Mouse (Mus musculus) lung, postnatal 0 days (tissue): ENCODE results near the gene Frs2. TPM values are rescaled to one million over a fixed set of nuclear protein-coding genes. Genes with fewer than 3 reads are reported as not detected.
A peak's percentile ranks its signal among the peaks of the same experiment; 100 is the strongest.

Source experiments
- ATAC-seq: fragments of 200-750 bp; cut with Nextera tagmentation; 2 replicates; pipeline ENCODE4 v1.8.0; 2017; ENCODE audit warnings: moderate library complexity
- DNase-seq: peaks from one replicate; pipeline ENCODE4 v3.0.0-alpha.2; 2016; ENCODE audit warnings: low spot score
- H3K27ac ChIP-seq: fragments of 300-500 bp; sonication (generic); 2 replicates; pipeline ENCODE4 v1.5.1; 2014; ENCODE audit warnings: antibody characterized with exemption, mild to moderate bottlenecking, low read length, mixed read lengths
- H3K27me3 ChIP-seq: fragments of 300-500 bp; sonication (generic); replicated peaks from 2 replicates; pipeline ENCODE4 v1.6.1; 2014; ENCODE audit warnings: low read length, mixed read lengths; ENCODE audit not compliant: insufficient read depth
- H3K36me3 ChIP-seq: fragments of 300-500 bp; sonication (generic); 2 replicates; pipeline ENCODE4 v1.6.1; 2014; ENCODE audit warnings: low read length, mixed read lengths; ENCODE audit not compliant: insufficient read depth
- H3K4me1 ChIP-seq: fragments of 300-500 bp; sonication (generic); 2 replicates; pipeline ENCODE4 v1.6.1; 2014; ENCODE audit warnings: antibody characterized with exemption, low read depth, low read length, mixed read lengths; ENCODE audit not compliant: insufficient read depth
- H3K4me2 ChIP-seq: fragments of 300-500 bp; sonication (generic); replicated peaks from 2 replicates; pipeline ENCODE4 v1.6.1; 2014; ENCODE audit warnings: low read depth, mild to moderate bottlenecking, low read length, moderate library complexity, mixed read lengths
- H3K4me3 ChIP-seq: fragments of 300-500 bp; sonication (generic); 2 replicates; pipeline ENCODE4 v1.5.1; 2014; ENCODE audit warnings: low read depth, low read length
- H3K9ac ChIP-seq: fragments of 300-500 bp; sonication (generic); replicated peaks from 2 replicates; pipeline ENCODE4 v1.6.1; 2014; ENCODE audit warnings: low read depth, mild to moderate bottlenecking
- H3K9me3 ChIP-seq: fragments of 300-500 bp; sonication (generic); 2 replicates; pipeline ENCODE4 v1.6.1; 2016; ENCODE audit warnings: low read length, mixed read lengths
- CTCF ChIP-seq: IDR thresholded peaks from 2 replicates; pipeline ENCODE4 v1.5.1; 2016; ENCODE audit warnings: antibody characterized with exemption, mild to moderate bottlenecking
- EP300 ChIP-seq: IDR thresholded peaks from 2 replicates; pipeline ENCODE4 v1.6.1; 2016; ENCODE audit warnings: antibody characterized with exemption, mild to moderate bottlenecking, control low read depth
- WGBS: fragments of 180-500 bp; shearing (Covaris S2); extraction: QIAGEN DNeasy Blood & Tissue Kit; methylation state at CpG from one replicate; pipeline ENCODE4 v1.1.7; 2014; 5-methylcytosine and 5-hydroxymethylcytosine counted together
- polyA plus RNA-seq: library from polyadenylated mRNA; unstranded; fragments of >200 nt; fragmentation: Nextera tagmentation; extraction: Ambion mirVana; gene quantifications from 2 replicates; pipeline ENCODE4 v1.2.1, GENCODE M21; 2015

Gene Frs2
- polyA plus RNA-seq, 1 experiment from 2014 or later = 18.8 TPM

- H3K27ac ChIP-seq = no peak overlapping the region
- no peak overlapping the region for H3K4me2 ChIP-seq
- no peak overlapping the region for H3K4me3 ChIP-seq
- no peaks in the 10 kb centered on the region for H3K4me1 ChIP-seq
- ATAC-seq (no peak), DNase-seq (no peak)
- no peaks in the 10 kb centered on the region for H3K36me3 ChIP-seq
- TF ChIP-seq EP300 = no peak
- TF ChIP-seq CTCF = no peak
- 43% methylated on average over 11 of the region's 11 CpGs for WGBS
- no peaks in the 10 kb centered on the region for H3K27me3 ChIP-seq
- H3K9me3 ChIP-seq = no peaks in the 10 kb centered on the region
- no peak overlapping the region for H3K9ac ChIP-seq
These were observed 14.3 kb upstream of the Frs2 start for GRCm38 (mm10) chr10:117162662-117163061.

- Histone ChIP-seq H3K9ac (no peak overlapping the region), H3K4me3 (no peak overlapping the region), H3K27ac (0 out of 2 replicates have a peak overlapping the region, but pooled peaks have one; percentile 10), H3K27me3 (no peaks in the 10 kb centered on the region), H3K4me2 (no peak overlapping the region), H3K4me1 (no peaks in the 10 kb centered on the region), H3K36me3 (no peaks in the 10 kb centered on the region), H3K9me3 (no peaks in the 10 kb centered on the region)
- DNase-seq (peak; percentile 39), ATAC-seq (no peak)
- TF ChIP-seq EP300 (no peak), CTCF (no peak)
- WGBS = 47% methylated on average over 11 of the region's 11 CpGs
These were observed 11.8 kb upstream of the Frs2 start for GRCm38 (mm10) chr10:117160099-117160498.

DNA sequence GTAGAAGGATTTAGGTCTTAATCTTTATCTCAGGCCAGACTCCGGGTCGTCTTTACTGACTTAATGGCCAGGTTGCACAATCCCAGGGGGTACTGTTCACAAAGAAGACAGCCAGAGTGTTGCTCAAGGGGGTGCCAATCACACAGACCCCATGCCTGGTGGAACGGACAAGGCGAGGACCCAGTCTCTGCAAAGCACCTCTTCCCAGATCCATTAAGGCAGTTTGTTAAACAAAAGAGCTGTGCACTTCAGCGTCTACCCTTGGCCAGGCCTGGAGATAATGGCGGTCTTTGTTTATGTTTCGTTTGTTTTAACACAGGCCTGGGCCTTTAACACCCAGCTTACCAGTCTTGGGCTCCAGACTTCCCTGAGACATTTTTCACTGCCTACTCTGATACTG lies 3.9 kb upstream of the Frs2 start:
- Histone ChIP-seq H3K4me3 (no peak overlapping the region), H3K4me2 (no peak overlapping the region), H3K27me3 (no peaks in the 10 kb centered on the region), H3K9me3 (no peaks in the 10 kb centered on the region), H3K9ac (no peak overlapping the region), H3K4me1 (peaks cover 5% of the 10 kb centered on the region; the same call in 1 of the 2 replicates), H3K27ac (peak overlapping the region; percentile 28), H3K36me3 (no peaks in the 10 kb centered on the region)
- ATAC-seq (no peak), DNase-seq (peak; percentile 21)
- WGBS = 15% methylated on average over 7 of the region's 7 CpGs
- no peak for TF ChIP-seq EP300
- no peak for TF ChIP-seq CTCF

DNA sequence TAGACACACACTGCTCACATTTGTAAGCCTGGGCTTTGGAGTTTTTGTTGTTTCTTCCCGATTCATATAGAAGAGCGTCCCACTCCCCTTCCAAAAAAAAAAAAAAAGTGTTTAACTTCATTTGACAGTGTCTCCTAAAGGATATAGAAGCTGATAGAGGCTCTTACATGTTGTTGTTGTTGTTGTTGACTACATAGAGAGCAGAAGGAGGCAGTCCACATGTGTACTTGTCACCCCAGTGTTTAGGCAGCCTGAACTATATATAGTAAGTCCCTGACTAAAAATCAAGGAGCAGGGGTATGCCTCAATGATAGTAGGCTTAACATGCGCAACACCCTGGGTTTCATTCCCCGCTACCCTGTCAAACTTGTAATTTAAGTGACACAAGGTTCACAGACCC lies 3.3 kb upstream of the Frs2 start:
- WGBS = 63% methylated on average over 4 of the region's 4 CpGs
- no peak overlapping the region for H3K9ac ChIP-seq
- H3K4me1 ChIP-seq = peaks cover 6% of the 10 kb centered on the region
- DNase-seq (no peak), ATAC-seq (no peak)
- no peak overlapping the region for H3K4me2 ChIP-seq
- no peak for TF ChIP-seq CTCF
- TF ChIP-seq EP300 = no peak
- no peak overlapping the region for H3K27ac ChIP-seq
- H3K36me3 ChIP-seq = no peaks in the 10 kb centered on the region
- H3K27me3 ChIP-seq = no peaks in the 10 kb centered on the region
- no peaks in the 10 kb centered on the region for H3K9me3 ChIP-seq
- H3K4me3 ChIP-seq = no peak overlapping the region

GRCm38 (mm10) chr10:117151241-117151640 lies 2.9 kb upstream of the Frs2 start:
- 21% methylated on average over 11 of the region's 11 CpGs for WGBS
- H3K36me3 ChIP-seq = no peaks in the 10 kb centered on the region
- peak overlapping the region; percentile 63; the same call in 1 of the 2 replicates for H3K27ac ChIP-seq
- H3K9ac ChIP-seq = no peak overlapping the region
- H3K4me1 ChIP-seq = peaks cover 10% of the 10 kb centered on the region
- ATAC-seq (no peak), DNase-seq (peak; percentile 54)
- H3K4me2 ChIP-seq = no peak overlapping the region
- H3K9me3 ChIP-seq = no peaks in the 10 kb centered on the region
- no peak overlapping the region for H3K4me3 ChIP-seq
- H3K27me3 ChIP-seq = no peaks in the 10 kb centered on the region
- TF ChIP-seq CTCF = no peak
- TF ChIP-seq EP300 = no peak

- TF ChIP-seq CTCF = 0 out of 2 replicates have a peak, but pooled peaks have one; percentile 12
- TF ChIP-seq EP300 = no peak
- ATAC-seq = no peak
- no peak overlapping the region for H3K4me3 ChIP-seq
These were observed 2.4 kb upstream of the Frs2 start for GRCm38 (mm10) chr10:117150764-117151163.

More at GRCm38 (mm10) chr10:117150764-117151163, 2.4 kb upstream of the Frs2 start:
- Histone ChIP-seq H3K36me3 (no peaks in the 10 kb centered on the region), H3K27ac (no peak overlapping the region), H3K4me2 (peak overlapping the region; percentile 59; the same call in 1 of the 2 replicates), H3K4me1 (peaks cover 11% of the 10 kb centered on the region), H3K27me3 (no peaks in the 10 kb centered on the region), H3K9ac (no peak overlapping the region), H3K9me3 (no peaks in the 10 kb centered on the region)
- no peak for DNase-seq
- WGBS = 36% methylated on average over 10 of the region's 10 CpGs
